Mouse (Mus musculus) thymus, adult 2 months (tissue): ENCODE measurements at regions not wholly inside any gene's neighbourhood (a gene's known extent, or its start where the extent isn't known, plus 50 kb on each side); places are given as distances from the start of the nearest gene placed in this dataset.

Source experiments
- DNase-seq: peaks from one replicate; pipeline ENCODE4 v3.0.0; 2021
- H3K27ac ChIP-seq: fragments of 200-500 bp; 2 replicates; pipeline ENCODE4 v1.5.1; 2012; ENCODE audit warnings: low read length, control low read depth; ENCODE audit not compliant: control insufficient read depth, insufficient read depth
- H3K27me3 ChIP-seq: fragments of 200-500 bp; 2 replicates; pipeline ENCODE4 v1.6.1; 2012; ENCODE audit warnings: mild to moderate bottlenecking, low read length, moderate library complexity, mixed read lengths; ENCODE audit not compliant: control insufficient read depth, insufficient read depth
- H3K36me3 ChIP-seq: fragments of 200-500 bp; 2 replicates; pipeline ENCODE4 v1.6.1; 2012; ENCODE audit warnings: mild to moderate bottlenecking, low read length, moderate library complexity; ENCODE audit not compliant: control insufficient read depth, insufficient read depth
- H3K4me1 ChIP-seq: fragments of 200-500 bp; replicated peaks from 2 replicates; pipeline ENCODE4 v1.6.1; 2012; ENCODE audit warnings: low read length; ENCODE audit not compliant: control insufficient read depth, insufficient read depth
- H3K4me3 ChIP-seq: fragments of 200-500 bp; 2 replicates; pipeline ENCODE4 v1.5.1; 2012; ENCODE audit warnings: mild to moderate bottlenecking, low read length, control low read depth, moderate library complexity; ENCODE audit not compliant: control insufficient read depth, insufficient read depth
- CTCF ChIP-seq: fragments of 200-500 bp; IDR thresholded peaks from 2 replicates; pipeline ENCODE4 v1.5.1; 2012; ENCODE audit warnings: mild to moderate bottlenecking, control low read depth, low read length, moderate library complexity, borderline replicate concordance; ENCODE audit not compliant: control insufficient read depth, poor library complexity, insufficient read depth; ENCODE audit errors: extremely low read depth
- POLR2A ChIP-seq: fragments of 200-500 bp; IDR thresholded peaks from 2 replicates; pipeline ENCODE4 v1.6.1; 2012; ENCODE audit warnings: mild to moderate bottlenecking, low read length, control low read depth, moderate library complexity; ENCODE audit not compliant: control insufficient read depth, poor library complexity, insufficient read depth; ENCODE audit errors: extremely low read depth
- WGBS: fragments of 180-500 bp; shearing (Covaris S2); methylation state at CpG from one replicate; pipeline ENCODE4 v1.1.7; 2018; 5-methylcytosine and 5-hydroxymethylcytosine counted together

- H3K4me3 ChIP-seq, result no peak overlapping the region
- WGBS, result 95% methylated on average over 9 of the region's 9 CpGs
- no peak overlapping the region for H3K27ac ChIP-seq
- H3K27me3 ChIP-seq, result no peaks in the 10 kb centered on the region
- no peaks in the 10 kb centered on the region for H3K36me3 ChIP-seq
- H3K4me1 ChIP-seq, result no peaks in the 10 kb centered on the region
- TF ChIP-seq CTCF, result no peak
- TF ChIP-seq POLR2A, result no peak
- DNase-seq, result no peak
These were observed 50.9 kb upstream of the Atp12a start for GRCm38 (mm10) chr14:56313969-56314368.

GRCm38 (mm10) chr14:56314459-56314858 lies 50.4 kb upstream of the Atp12a start:
- no peaks in the 10 kb centered on the region for H3K27me3 ChIP-seq
- 5% methylated on average over 7 of the region's 7 CpGs for WGBS
- no peaks in the 10 kb centered on the region for H3K4me1 ChIP-seq
- no peaks in the 10 kb centered on the region for H3K36me3 ChIP-seq
- peak; percentile 65 for DNase-seq
- no peak overlapping the region for H3K4me3 ChIP-seq
- TF ChIP-seq CTCF (no peak), POLR2A (no peak)
- H3K27ac ChIP-seq, result no peak overlapping the region
